Mouse (Mus musculus): ENCODE measurements around the gene Trib2.

The Trib2 gene

DNA sequence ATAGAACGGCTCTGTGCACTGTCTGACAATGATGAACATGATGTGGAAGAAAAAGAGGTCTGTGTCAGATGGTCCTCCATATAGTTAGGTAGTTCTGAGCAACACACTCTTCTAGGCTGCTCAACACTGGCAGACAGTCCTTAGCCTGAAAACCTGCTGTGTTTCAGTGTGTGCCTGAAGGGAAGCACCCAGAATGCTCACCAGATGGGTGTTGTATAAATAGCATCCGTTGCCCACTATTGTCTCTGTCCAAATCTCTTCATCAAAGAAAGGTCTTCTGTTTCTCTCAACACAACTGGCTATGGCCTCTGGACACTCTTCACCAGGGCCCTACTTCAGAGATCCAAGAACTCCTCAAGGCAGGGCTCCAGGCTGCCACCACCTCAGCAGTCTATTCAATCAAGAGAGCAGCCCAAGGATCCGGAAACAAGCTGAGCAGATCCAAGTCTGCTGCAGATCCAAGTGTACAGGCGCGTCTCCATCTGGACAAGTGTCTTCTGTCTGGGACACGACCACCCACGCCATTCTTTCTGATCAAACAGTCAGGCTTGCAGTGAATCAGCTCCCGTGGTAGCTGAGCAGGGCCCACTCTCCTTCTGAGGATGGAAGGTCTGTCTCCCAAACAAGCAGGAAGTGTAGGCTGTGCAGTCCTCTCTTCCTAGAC, 55.1 kb downstream of the Trib2 start:
- no peaks in the 10 kb centered on the region for H3K27me3 ChIP-seq (ENCODE audit: control insufficient read depth, insufficient read depth, low read length, poor library complexity, severe bottlenecking)

DNA sequence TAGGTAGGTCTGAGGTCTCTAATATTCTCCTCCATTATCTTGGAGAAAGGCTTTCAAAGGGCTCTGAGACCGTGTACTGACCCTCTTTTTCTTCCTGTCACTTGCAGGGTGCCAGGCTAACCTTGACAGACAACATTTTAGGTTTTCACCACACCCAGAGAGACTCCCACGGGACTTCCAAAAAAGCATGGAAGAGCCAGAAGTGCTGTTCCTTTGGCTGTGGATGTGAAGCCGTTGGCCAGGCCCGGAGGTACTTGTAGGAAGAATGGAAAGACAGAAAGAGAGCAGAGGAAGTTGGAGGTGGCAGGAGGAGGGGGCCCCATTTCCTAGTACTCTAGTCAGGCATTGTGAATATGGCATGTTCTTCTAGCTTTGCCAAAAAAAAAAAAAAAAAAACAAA, 56.0 kb downstream of the Trib2 start:
- Histone ChIP-seq H3K27me3 (ENCODE audit: control insufficient read depth, insufficient read depth, low read length, poor library complexity, severe bottlenecking) (no peaks in the 10 kb centered on the region), H3K36me3 (ENCODE audit: control insufficient read depth, insufficient read depth, low read length, poor library complexity, severe bottlenecking) (no peaks in the 10 kb centered on the region)
- DNase-seq (ENCODE audit: low read depth, low spot score), result no peak

More for the DNA sequence above, 55.1 kb downstream of the Trib2 start:
- no peak for DNase-seq (ENCODE audit: low read depth, low spot score)
- no peaks in the 10 kb centered on the region for H3K36me3 ChIP-seq (ENCODE audit: control insufficient read depth, insufficient read depth, low read length, poor library complexity, severe bottlenecking)

DNA sequence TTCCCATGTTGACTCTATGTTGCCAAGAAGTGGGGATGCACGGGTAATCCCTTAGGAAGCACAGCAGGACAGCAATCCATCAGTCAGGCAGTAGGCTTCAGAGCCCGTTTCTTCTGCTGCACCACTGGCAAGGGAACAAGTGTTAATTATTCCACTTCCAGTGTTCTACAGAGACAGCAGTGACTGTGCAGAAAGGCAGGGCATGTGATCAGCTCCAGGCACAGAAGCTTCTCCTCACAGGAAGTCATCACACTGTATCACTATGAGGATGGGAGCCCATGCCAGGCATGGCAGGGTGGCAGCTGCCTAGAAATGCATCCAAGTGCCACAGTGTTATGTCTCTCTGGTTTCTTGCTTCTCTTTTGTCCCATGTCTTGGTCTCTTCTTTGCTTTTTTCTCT, 57.9 kb downstream of the Trib2 start:
- Histone ChIP-seq H3K36me3 (ENCODE audit: control insufficient read depth, insufficient read depth, low read length, poor library complexity, severe bottlenecking) (no peaks in the 10 kb centered on the region), H3K27me3 (ENCODE audit: control insufficient read depth, insufficient read depth, low read length, poor library complexity, severe bottlenecking) (no peaks in the 10 kb centered on the region)
- DNase-seq (ENCODE audit: low read depth, low spot score), result no peak

DNA sequence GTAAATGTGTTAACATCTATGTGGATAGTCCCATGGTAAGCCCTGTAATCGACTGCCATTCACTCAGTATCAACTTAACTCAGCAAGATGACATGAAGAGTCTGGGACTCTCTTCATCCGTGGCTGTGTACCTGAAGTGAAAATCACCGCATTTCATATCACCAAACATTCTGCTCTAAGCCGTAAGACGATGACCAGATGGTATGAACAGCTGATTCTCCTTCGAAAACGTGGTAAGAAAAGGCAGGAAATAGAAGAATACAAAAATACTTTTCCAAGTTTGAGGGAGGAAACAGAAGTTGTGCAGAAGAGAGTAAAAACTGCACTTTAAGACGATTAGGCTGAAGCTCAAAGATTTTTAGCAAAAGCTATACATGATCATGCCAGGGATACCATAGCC, 59.4 kb downstream of the Trib2 start:
- Histone ChIP-seq H3K36me3 (ENCODE audit: control insufficient read depth, insufficient read depth, low read length, poor library complexity, severe bottlenecking) (no peaks in the 10 kb centered on the region), H3K27me3 (ENCODE audit: control insufficient read depth, insufficient read depth, low read length, poor library complexity, severe bottlenecking) (no peaks in the 10 kb centered on the region)
- no peak for DNase-seq (ENCODE audit: low read depth, low spot score)

DNA sequence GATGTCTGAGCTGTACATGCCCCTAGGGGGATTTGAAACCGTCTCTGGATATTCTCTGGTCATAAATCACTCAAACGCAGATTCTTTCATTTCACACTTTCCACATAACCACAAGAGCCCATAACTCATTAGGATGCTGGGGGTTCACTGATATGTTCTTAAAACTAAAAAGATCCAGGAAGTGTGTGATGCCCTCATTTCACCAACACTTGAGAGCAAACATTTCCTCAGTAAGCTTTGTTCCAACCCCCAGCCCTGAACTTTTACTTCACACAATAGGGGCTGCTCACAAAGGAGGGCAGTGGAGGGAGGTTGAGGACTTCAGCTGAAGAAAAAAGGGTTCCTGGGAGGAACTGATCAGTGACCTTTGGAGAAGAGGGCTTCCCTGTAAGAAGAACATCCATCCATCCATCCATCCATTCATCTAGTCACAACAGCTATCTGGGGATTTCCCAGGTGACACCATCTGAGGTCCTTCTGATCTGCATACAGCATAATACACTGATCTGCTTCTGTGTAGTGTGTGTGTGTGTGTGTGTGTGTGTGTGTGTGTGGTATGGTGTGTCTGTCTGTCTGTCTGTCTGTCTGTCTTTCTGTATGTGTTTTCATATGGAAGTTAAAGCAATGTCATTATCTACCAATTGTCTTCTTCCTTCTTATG, 61.6 kb downstream of the Trib2 start:
- DNase-seq (ENCODE audit: low read depth, low spot score), result no peak
- H3K36me3 ChIP-seq (ENCODE audit: control insufficient read depth, insufficient read depth, low read length, poor library complexity, severe bottlenecking), result no peaks in the 10 kb centered on the region
- no peaks in the 10 kb centered on the region for H3K27me3 ChIP-seq (ENCODE audit: control insufficient read depth, insufficient read depth, low read length, poor library complexity, severe bottlenecking)

DNA sequence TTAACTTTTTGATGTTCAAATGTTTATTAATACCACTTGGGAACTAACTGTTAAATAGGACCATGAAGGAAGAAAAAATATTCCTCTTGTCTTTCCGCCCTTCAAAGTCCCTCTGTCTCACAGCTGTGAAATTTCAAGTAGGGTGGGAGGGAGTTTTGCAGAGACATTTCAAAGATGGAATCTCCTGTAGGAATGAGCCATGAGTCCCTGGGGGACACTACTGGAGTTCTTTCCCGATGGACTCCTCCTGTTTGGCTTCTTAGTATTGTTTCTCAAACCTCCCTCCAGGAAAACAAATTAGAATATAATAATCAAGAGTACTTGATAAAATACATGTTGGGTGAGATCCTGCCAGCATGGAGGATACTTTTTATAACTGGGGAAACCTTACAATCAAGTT, 62.1 kb downstream of the Trib2 start:
- H3K36me3 ChIP-seq (ENCODE audit: control insufficient read depth, insufficient read depth, low read length, poor library complexity, severe bottlenecking), result no peaks in the 10 kb centered on the region
- no peaks in the 10 kb centered on the region for H3K27me3 ChIP-seq (ENCODE audit: control insufficient read depth, insufficient read depth, low read length, poor library complexity, severe bottlenecking)
- DNase-seq (ENCODE audit: low read depth, low spot score), result no peak

DNA sequence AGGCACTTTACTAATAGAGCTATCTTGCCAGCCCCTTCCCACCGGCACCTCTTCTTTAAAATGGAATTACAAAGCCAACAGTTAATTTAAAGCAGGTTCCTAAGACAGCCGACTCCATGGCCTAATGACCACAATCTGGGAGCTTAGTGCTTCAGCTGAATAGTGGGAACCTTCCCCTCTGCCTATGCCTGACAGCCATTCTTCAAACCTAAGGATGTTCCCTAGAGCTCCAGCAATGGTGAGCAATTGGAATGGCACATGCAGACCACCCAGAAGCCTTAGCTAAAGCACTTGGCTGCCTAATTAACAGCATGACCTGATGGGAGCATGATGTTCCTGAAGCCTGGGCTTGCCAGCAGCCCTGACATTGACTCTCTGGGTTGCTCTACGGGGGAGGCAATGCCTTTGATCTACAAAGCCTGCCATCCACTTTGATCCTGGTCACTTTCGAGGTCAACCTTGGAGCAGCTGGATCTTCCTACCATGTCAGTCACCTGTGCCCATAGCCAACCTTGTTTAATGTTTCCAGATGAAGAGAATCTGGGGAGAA, 67.0 kb downstream of the Trib2 start:
- no peak for DNase-seq (ENCODE audit: low read depth, low spot score)
- H3K36me3 ChIP-seq (ENCODE audit: control insufficient read depth, insufficient read depth, low read length, poor library complexity, severe bottlenecking), result no peaks in the 10 kb centered on the region
- H3K27me3 ChIP-seq (ENCODE audit: control insufficient read depth, insufficient read depth, low read length, poor library complexity, severe bottlenecking), result no peaks in the 10 kb centered on the region

DNA sequence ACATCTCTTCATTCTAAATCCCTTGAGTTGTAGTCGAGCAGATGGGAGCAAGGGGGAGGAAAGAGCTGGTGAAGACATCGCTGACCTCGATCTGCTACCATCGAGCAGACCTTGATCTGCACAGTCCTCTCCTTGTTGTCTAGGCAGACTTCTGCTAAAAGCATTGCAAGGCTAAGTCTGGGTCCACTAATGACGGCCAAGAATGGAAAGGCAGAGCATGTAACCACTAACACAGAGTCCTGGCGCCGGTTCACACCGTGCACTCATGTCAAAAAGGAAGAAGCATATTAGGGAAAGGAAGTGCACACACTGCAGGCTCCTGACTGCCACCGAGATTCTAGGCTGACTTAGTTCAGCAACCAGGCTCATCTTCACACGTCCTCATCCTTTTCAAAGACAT, 71.0 kb downstream of the Trib2 start:
- H3K36me3 ChIP-seq (ENCODE audit: control insufficient read depth, insufficient read depth, low read length, poor library complexity, severe bottlenecking), result no peaks in the 10 kb centered on the region
- no peak for DNase-seq (ENCODE audit: low read depth, low spot score)
- H3K27me3 ChIP-seq (ENCODE audit: control insufficient read depth, insufficient read depth, low read length, poor library complexity, severe bottlenecking), result no peaks in the 10 kb centered on the region
